Mouse (Mus musculus): ENCODE data around the gene St3gal5. TPM values are rescaled to one million over a fixed set of nuclear protein-coding genes. Genes with fewer than 3 reads are reported as not detected.
"Not testable (repeated sequence)": the region's sequence is repeated elsewhere in the genome, so short reads cannot be mapped to it uniquely, and the experiment has no call there.

St3gal5 gene
- polyA plus RNA-seq, 1 experiment from 2014 or later = 62.1 TPM

GRCm38 (mm10) chr6:72141191-72141590 is 43.8 kb downstream of the St3gal5 start:
- Histone ChIP-seq H3K9me3 (no peaks in the 10 kb centered on the region), H3K27ac (no peak overlapping the region), H3K4me3 (no peak overlapping the region), H3K4me1 (no peaks in the 10 kb centered on the region), H3K4me2 (no peak overlapping the region), H3K27me3 (replicated peaks) (no peaks in the 10 kb centered on the region), H3K36me3 (replicated peaks) (0 out of 2 replicates have a peak, but pooled peaks cover 3% of the 10 kb centered on the region), H3K9ac (no peak overlapping the region)
- 69% methylated on average over 10 of the region's 10 CpGs for WGBS
- no peak for ATAC-seq (replicated peaks)

- Histone ChIP-seq H3K27me3 (replicated peaks) (no peaks in the 10 kb centered on the region), H3K9ac (no peak overlapping the region), H3K4me2 (no peak overlapping the region), H3K36me3 (replicated peaks) (peaks cover 8% of the 10 kb centered on the region; the same call in 1 of the 2 replicates), H3K4me1 (no peaks in the 10 kb centered on the region), H3K9me3 (no peaks in the 10 kb centered on the region), H3K27ac (no peak overlapping the region), H3K4me3 (no peak overlapping the region)
- 92% methylated on average over 4 of the region's 4 CpGs for WGBS
- no peak for ATAC-seq (replicated peaks)
Measured at GRCm38 (mm10) chr6:72142561-72142960, 45.2 kb downstream of the St3gal5 start.

GRCm38 (mm10) chr6:72144353-72144752 is 47.0 kb downstream of the St3gal5 start:
- no peak for ATAC-seq (replicated peaks)
- no peaks in the 10 kb centered on the region for H3K9me3 ChIP-seq
- H3K9ac ChIP-seq = no peak overlapping the region
- no peaks in the 10 kb centered on the region for H3K27me3 ChIP-seq (replicated peaks)
- peaks cover 15% of the 10 kb centered on the region for H3K36me3 ChIP-seq (replicated peaks)
- H3K4me2 ChIP-seq = no peak overlapping the region
- no peaks in the 10 kb centered on the region for H3K4me1 ChIP-seq
- 73% methylated on average over 7 of the region's 7 CpGs for WGBS
- H3K27ac ChIP-seq = no peak overlapping the region
- no peak overlapping the region for H3K4me3 ChIP-seq

GRCm38 (mm10) chr6:72146803-72147202 is 49.4 kb downstream of the St3gal5 start:
- Histone ChIP-seq H3K27me3 (replicated peaks) (no peaks in the 10 kb centered on the region), H3K4me3 (no peak overlapping the region), H3K36me3 (replicated peaks) (peaks cover 24% of the 10 kb centered on the region), H3K27ac (no peak overlapping the region), H3K4me2 (no peak overlapping the region), H3K9me3 (no peaks in the 10 kb centered on the region), H3K9ac (no peak overlapping the region), H3K4me1 (no peaks in the 10 kb centered on the region)
- ATAC-seq (replicated peaks) = no peak
- WGBS = 90% methylated on average over 14 of the region's 14 CpGs

GRCm38 (mm10) chr6:72148721-72149120 is 51.3 kb downstream of the St3gal5 start:
- 97% methylated on average over 4 of the region's 4 CpGs for WGBS
- Histone ChIP-seq H3K4me2 (no peak overlapping the region), H3K27ac (no peak overlapping the region), H3K27me3 (replicated peaks) (no peaks in the 10 kb centered on the region), H3K9ac (no peak overlapping the region), H3K36me3 (replicated peaks) (peaks cover 20% of the 10 kb centered on the region), H3K4me3 (no peak overlapping the region), H3K4me1 (no peaks in the 10 kb centered on the region), H3K9me3 (no peaks in the 10 kb centered on the region)
- no peak for ATAC-seq (replicated peaks)

GRCm38 (mm10) chr6:72149797-72150196 is 52.4 kb downstream of the St3gal5 start:
- WGBS = 86% methylated on average over 3 of the region's 3 CpGs
- ATAC-seq (replicated peaks) = no peak
- Histone ChIP-seq H3K9me3 (no peaks in the 10 kb centered on the region), H3K4me3 (no peak overlapping the region), H3K27me3 (replicated peaks) (no peaks in the 10 kb centered on the region), H3K27ac (no peak overlapping the region), H3K9ac (no peak overlapping the region), H3K4me2 (no peak overlapping the region), H3K4me1 (no peaks in the 10 kb centered on the region), H3K36me3 (replicated peaks) (peaks cover 20% of the 10 kb centered on the region)

GRCm38 (mm10) chr6:72152707-72153106 is 55.3 kb downstream of the St3gal5 start:
- ATAC-seq (replicated peaks) = no peak

GRCm38 (mm10) chr6:72153455-72153854 is 56.1 kb downstream of the St3gal5 start:
- H3K9me3 ChIP-seq = no peaks in the 10 kb centered on the region
- no peak for ATAC-seq (replicated peaks)
- WGBS = 90% methylated on average over 11 of the region's 11 CpGs

More at GRCm38 (mm10) chr6:72152707-72153106, 55.3 kb downstream of the St3gal5 start:
- Histone ChIP-seq H3K36me3 (replicated peaks) (peaks cover 16% of the 10 kb centered on the region), H3K27ac (no peak overlapping the region), H3K4me2 (no peak overlapping the region), H3K9ac (no peak overlapping the region), H3K9me3 (no peaks in the 10 kb centered on the region), H3K4me1 (no peaks in the 10 kb centered on the region), H3K4me3 (no peak overlapping the region), H3K27me3 (replicated peaks) (no peaks in the 10 kb centered on the region)
- WGBS = 92% methylated on average over 7 of the region's 7 CpGs

GRCm38 (mm10) chr6:72154008-72154407 is 56.6 kb downstream of the St3gal5 start:
- H3K4me2 ChIP-seq; H3K27ac ChIP-seq; H3K9ac ChIP-seq; ATAC-seq (replicated peaks); H3K9me3 ChIP-seq; H3K27me3 ChIP-seq (replicated peaks); H3K4me1 ChIP-seq; H3K4me3 ChIP-seq: not testable (repeated sequence)
- WGBS = 80% methylated on average over 4 of the region's 5 CpGs
- peaks cover 12% of the 10 kb centered on the region for H3K36me3 ChIP-seq (replicated peaks)

More at GRCm38 (mm10) chr6:72153455-72153854, 56.1 kb downstream of the St3gal5 start:
- Histone ChIP-seq H3K4me1 (no peaks in the 10 kb centered on the region), H3K27ac (no peak overlapping the region), H3K4me3 (no peak overlapping the region), H3K4me2 (no peak overlapping the region), H3K9ac (no peak overlapping the region), H3K36me3 (replicated peaks) (peaks cover 16% of the 10 kb centered on the region), H3K27me3 (replicated peaks) (no peaks in the 10 kb centered on the region)

GRCm38 (mm10) chr6:72154938-72155531 is 57.6 kb downstream of the St3gal5 start:
- ATAC-seq (replicated peaks) = no peak
- Histone ChIP-seq H3K4me1 (no peaks in the 10 kb centered on the region), H3K27ac (no peak overlapping the region), H3K9me3 (no peaks in the 10 kb centered on the region), H3K36me3 (replicated peaks) (peaks cover 2% of the 10 kb centered on the region), H3K9ac (no peak overlapping the region), H3K4me3 (no peak overlapping the region), H3K4me2 (no peak overlapping the region), H3K27me3 (replicated peaks) (no peaks in the 10 kb centered on the region)
- 84% methylated on average over 7 of the region's 7 CpGs for WGBS

- 95% methylated on average over 8 of the region's 8 CpGs for WGBS
- Histone ChIP-seq H3K4me3 (no peak overlapping the region), H3K9ac (no peak overlapping the region), H3K4me2 (no peak overlapping the region), H3K9me3 (no peaks in the 10 kb centered on the region), H3K4me1 (no peaks in the 10 kb centered on the region), H3K27ac (no peak overlapping the region), H3K36me3 (replicated peaks) (no peaks in the 10 kb centered on the region), H3K27me3 (replicated peaks) (no peaks in the 10 kb centered on the region)
- ATAC-seq (replicated peaks) = no peak
Measured at GRCm38 (mm10) chr6:72155649-72156048, 58.3 kb downstream of the St3gal5 start.

- no peak overlapping the region for H3K4me3 ChIP-seq
- no peaks in the 10 kb centered on the region for H3K27me3 ChIP-seq (replicated peaks)
- no peak overlapping the region for H3K4me2 ChIP-seq
- H3K9ac ChIP-seq = no peak overlapping the region
- no peaks in the 10 kb centered on the region for H3K36me3 ChIP-seq (replicated peaks)
- ATAC-seq (replicated peaks) = no peak
- H3K27ac ChIP-seq = no peak overlapping the region
- no peaks in the 10 kb centered on the region for H3K4me1 ChIP-seq
- 85% methylated on average over 8 of the region's 8 CpGs for WGBS
- no peaks in the 10 kb centered on the region for H3K9me3 ChIP-seq
Measured at GRCm38 (mm10) chr6:72158966-72159764, 61.8 kb downstream of the St3gal5 start.

All from midbrain, embryonic 15.5 days (tissue).